Mouse (Mus musculus): ENCODE data around the gene Masp1. TPM values are rescaled to one million over a fixed set of nuclear protein-coding genes. Genes with fewer than 3 reads are reported as not detected.

The Masp1 gene
- polyA plus RNA-seq, 1 experiment from 2014 or later = 26.2 TPM

GRCm38 (mm10) chr16:23456534-23456933, 64.1 kb downstream of the Masp1 start:
- ATAC-seq (ENCODE audit: low FRiP score) (no peak), DNase-seq (ENCODE audit: low spot score) (no peak)
- 90% methylated on average over 3 of the region's 3 CpGs for WGBS
- H3K4me3 ChIP-seq (replicated peaks; ENCODE audit: low read length) = no peak overlapping the region
- no peak overlapping the region for H3K27ac ChIP-seq
- H3K9me3 ChIP-seq (ENCODE audit: control insufficient read depth, low read length) = no peaks in the 10 kb centered on the region
- H3K27me3 ChIP-seq (ENCODE audit: control insufficient read depth, insufficient read depth, low read length) = no peaks in the 10 kb centered on the region
- no peak overlapping the region for H3K4me2 ChIP-seq (replicated peaks)
- no peaks in the 10 kb centered on the region for H3K4me1 ChIP-seq (replicated peaks; ENCODE audit: control insufficient read depth, insufficient read depth, low read length)
- H3K36me3 ChIP-seq (replicated peaks; ENCODE audit: control insufficient read depth, insufficient read depth) = no peaks in the 10 kb centered on the region
- no peak overlapping the region for H3K9ac ChIP-seq

GRCm38 (mm10) chr16:23454376-23454775, 66.2 kb downstream of the Masp1 start:
- Histone ChIP-seq H3K4me2 (replicated peaks) (no peak overlapping the region), H3K27me3 (ENCODE audit: control insufficient read depth, insufficient read depth, low read length) (no peaks in the 10 kb centered on the region), H3K36me3 (replicated peaks; ENCODE audit: control insufficient read depth, insufficient read depth) (no peaks in the 10 kb centered on the region), H3K27ac (no peak overlapping the region), H3K9ac (no peak overlapping the region), H3K4me1 (replicated peaks; ENCODE audit: control insufficient read depth, insufficient read depth, low read length) (no peaks in the 10 kb centered on the region), H3K9me3 (ENCODE audit: control insufficient read depth, low read length) (no peaks in the 10 kb centered on the region), H3K4me3 (replicated peaks; ENCODE audit: low read length) (no peak overlapping the region)
- no peak for DNase-seq (ENCODE audit: low spot score)
- no peak for ATAC-seq (ENCODE audit: low FRiP score)
- 70% methylated on average over 6 of the region's 6 CpGs for WGBS

GRCm38 (mm10) chr16:23452476-23452875, 68.1 kb downstream of the Masp1 start:
- no peak overlapping the region for H3K4me3 ChIP-seq (replicated peaks; ENCODE audit: low read length)
- H3K9me3 ChIP-seq (ENCODE audit: control insufficient read depth, low read length) = no peaks in the 10 kb centered on the region
- ATAC-seq (ENCODE audit: low FRiP score) = peak; percentile 79
- no peaks in the 10 kb centered on the region for H3K4me1 ChIP-seq (replicated peaks; ENCODE audit: control insufficient read depth, insufficient read depth, low read length)
- WGBS = 20% methylated on average over 3 of the region's 3 CpGs
- H3K4me2 ChIP-seq (replicated peaks) = no peak overlapping the region
- H3K36me3 ChIP-seq (replicated peaks; ENCODE audit: control insufficient read depth, insufficient read depth) = no peaks in the 10 kb centered on the region
- no peak overlapping the region for H3K27ac ChIP-seq
- H3K9ac ChIP-seq = no peak overlapping the region
- no peaks in the 10 kb centered on the region for H3K27me3 ChIP-seq (ENCODE audit: control insufficient read depth, insufficient read depth, low read length)
- peak; percentile 86 for DNase-seq (ENCODE audit: low spot score)

- ATAC-seq (ENCODE audit: low FRiP score) = no peak
- no peak overlapping the region for H3K4me2 ChIP-seq (replicated peaks)
- H3K9ac ChIP-seq = no peak overlapping the region
- no peak overlapping the region for H3K27ac ChIP-seq
- no peak for DNase-seq (ENCODE audit: low spot score)
- H3K4me1 ChIP-seq (replicated peaks; ENCODE audit: control insufficient read depth, insufficient read depth, low read length) = no peaks in the 10 kb centered on the region
- no peaks in the 10 kb centered on the region for H3K9me3 ChIP-seq (ENCODE audit: control insufficient read depth, low read length)
- no peaks in the 10 kb centered on the region for H3K27me3 ChIP-seq (ENCODE audit: control insufficient read depth, insufficient read depth, low read length)
- WGBS = 85% methylated on average over 4 of the region's 4 CpGs
- no peak overlapping the region for H3K4me3 ChIP-seq (replicated peaks; ENCODE audit: low read length)
- no peaks in the 10 kb centered on the region for H3K36me3 ChIP-seq (replicated peaks; ENCODE audit: control insufficient read depth, insufficient read depth)
Measured at GRCm38 (mm10) chr16:23450816-23451215, 69.8 kb downstream of the Masp1 start.

- no peak overlapping the region for H3K9ac ChIP-seq
- no peak overlapping the region for H3K27ac ChIP-seq
- H3K4me2 ChIP-seq (replicated peaks) = no peak overlapping the region
- no peaks in the 10 kb centered on the region for H3K27me3 ChIP-seq (ENCODE audit: control insufficient read depth, insufficient read depth, low read length)
- H3K4me1 ChIP-seq (replicated peaks; ENCODE audit: control insufficient read depth, insufficient read depth, low read length) = no peaks in the 10 kb centered on the region
- H3K4me3 ChIP-seq (replicated peaks; ENCODE audit: low read length) = no peak overlapping the region
- ATAC-seq (ENCODE audit: low FRiP score) = no peak
- DNase-seq (ENCODE audit: low spot score) = no peak
- no peaks in the 10 kb centered on the region for H3K9me3 ChIP-seq (ENCODE audit: control insufficient read depth, low read length)
- 91% methylated on average over 2 of the region's 2 CpGs for WGBS
- H3K36me3 ChIP-seq (replicated peaks; ENCODE audit: control insufficient read depth, insufficient read depth) = no peaks in the 10 kb centered on the region
Measured at GRCm38 (mm10) chr16:23449946-23450345, 70.7 kb downstream of the Masp1 start.

GRCm38 (mm10) chr16:23444231-23444630, 76.4 kb downstream of the Masp1 start:
- H3K36me3 ChIP-seq (replicated peaks; ENCODE audit: control insufficient read depth, insufficient read depth) = no peaks in the 10 kb centered on the region
- no peak for ATAC-seq (ENCODE audit: low FRiP score)
- 89% methylated on average over 4 of the region's 4 CpGs for WGBS

GRCm38 (mm10) chr16:23437404-23438166, 83.0 kb downstream of the Masp1 start:
- Histone ChIP-seq H3K27ac (no peak overlapping the region), H3K9ac (no peak overlapping the region), H3K9me3 (ENCODE audit: control insufficient read depth, low read length) (no peaks in the 10 kb centered on the region), H3K4me2 (replicated peaks) (no peak overlapping the region), H3K4me3 (replicated peaks; ENCODE audit: low read length) (no peak overlapping the region), H3K27me3 (ENCODE audit: control insufficient read depth, insufficient read depth, low read length) (no peaks in the 10 kb centered on the region), H3K4me1 (replicated peaks; ENCODE audit: control insufficient read depth, insufficient read depth, low read length) (no peaks in the 10 kb centered on the region), H3K36me3 (replicated peaks; ENCODE audit: control insufficient read depth, insufficient read depth) (no peaks in the 10 kb centered on the region)
- DNase-seq (ENCODE audit: low spot score) (no peak), ATAC-seq (ENCODE audit: low FRiP score) (no peak)
- WGBS = 71% methylated on average over 12 of the region's 12 CpGs

More at GRCm38 (mm10) chr16:23444231-23444630, 76.4 kb downstream of the Masp1 start:
- H3K4me2 ChIP-seq (replicated peaks) = no peak overlapping the region
- H3K4me1 ChIP-seq (replicated peaks; ENCODE audit: control insufficient read depth, insufficient read depth, low read length) = no peaks in the 10 kb centered on the region
- H3K4me3 ChIP-seq (replicated peaks; ENCODE audit: low read length) = no peak overlapping the region
- H3K9me3 ChIP-seq (ENCODE audit: control insufficient read depth, low read length) = no peaks in the 10 kb centered on the region
- no peak for DNase-seq (ENCODE audit: low spot score)
- no peak overlapping the region for H3K9ac ChIP-seq
- no peaks in the 10 kb centered on the region for H3K27me3 ChIP-seq (ENCODE audit: control insufficient read depth, insufficient read depth, low read length)
- no peak overlapping the region for H3K27ac ChIP-seq

- Histone ChIP-seq H3K4me2 (replicated peaks) (no peak overlapping the region), H3K9ac (no peak overlapping the region), H3K9me3 (ENCODE audit: control insufficient read depth, low read length) (no peaks in the 10 kb centered on the region), H3K36me3 (replicated peaks; ENCODE audit: control insufficient read depth, insufficient read depth) (no peaks in the 10 kb centered on the region), H3K4me1 (replicated peaks; ENCODE audit: control insufficient read depth, insufficient read depth, low read length) (no peaks in the 10 kb centered on the region), H3K27me3 (ENCODE audit: control insufficient read depth, insufficient read depth, low read length) (no peaks in the 10 kb centered on the region), H3K27ac (no peak overlapping the region), H3K4me3 (replicated peaks; ENCODE audit: low read length) (no peak overlapping the region)
- no peak for DNase-seq (ENCODE audit: low spot score)
- ATAC-seq (ENCODE audit: low FRiP score) = no peak
- WGBS = 87% methylated on average over 8 of the region's 8 CpGs
Measured at GRCm38 (mm10) chr16:23429991-23430390, 90.6 kb downstream of the Masp1 start.

- WGBS = 72% methylated on average over 7 of the region's 7 CpGs
- Histone ChIP-seq H3K36me3 (replicated peaks; ENCODE audit: control insufficient read depth, insufficient read depth) (no peaks in the 10 kb centered on the region), H3K27me3 (ENCODE audit: control insufficient read depth, insufficient read depth, low read length) (no peaks in the 10 kb centered on the region), H3K9me3 (ENCODE audit: control insufficient read depth, low read length) (no peaks in the 10 kb centered on the region), H3K4me2 (replicated peaks) (no peak within 1 kb of the TSS), H3K4me3 (replicated peaks; ENCODE audit: low read length) (no peak within 1 kb of the TSS), H3K9ac (no peak within 1 kb of the TSS), H3K27ac (no peak within 1 kb of the TSS), H3K4me1 (replicated peaks; ENCODE audit: control insufficient read depth, insufficient read depth, low read length) (no peaks in the 10 kb centered on the region)
- no peak for ATAC-seq (ENCODE audit: low FRiP score)
- DNase-seq (ENCODE audit: low spot score) = no peak
Measured at GRCm38 (mm10) chr16:23428647-23429319, 91.8 kb downstream of the Masp1 start, which contains the start of gene Rtp1. Rtp1 (plus strand) TSS chr16:23429133.
